Mouse (Mus musculus) MEL (cell line): ENCODE data around the gene Nat14. TPM values are rescaled to one million over a fixed set of nuclear protein-coding genes. Genes with fewer than 3 reads are reported as not detected.

Experiments used
- DNase-seq: peaks from one replicate; pipeline ENCODE4 v3.0.0; 2011; ENCODE audit warnings: low read depth, low spot score
- H3K27ac ChIP-seq: 2 replicates; pipeline ENCODE4 v1.5.1; 2012; ENCODE audit warnings: low read depth, mild to moderate bottlenecking, control low read depth, low read length, moderate library complexity; ENCODE audit not compliant: control insufficient read depth
- H3K27me3 ChIP-seq, 2 experiments: fragments of 150-350 bp in 1 of 2; sonication (generic) in 1 of 2; 2 replicates each; pipeline ENCODE4 v1.6.1; 2012; ENCODE audit warnings: low read length in 2 of 2, mild to moderate bottlenecking in 2 of 2, improper control_type of control experiment in 1 of 2, moderate library complexity in 1 of 2; ENCODE audit not compliant: insufficient read depth in 2 of 2, control insufficient read depth in 1 of 2
- H3K36me3 ChIP-seq, 2 experiments: 2 replicates each; pipeline ENCODE4 v1.6.1; 2012 to 2014; ENCODE audit warnings: low read length in 2 of 2, improper control_type of control experiment in 1 of 2, inconsistent platforms in 1 of 2, mild to moderate bottlenecking in 1 of 2; ENCODE audit not compliant: insufficient read depth in 2 of 2, control insufficient read depth in 1 of 2
- H3K4me1 ChIP-seq, 2 experiments: fragments of 150-350 bp in 1 of 2; sonication (generic) in 1 of 2; 2 replicates each; pipeline ENCODE4 v1.6.1; 2012; ENCODE audit warnings: low read length in 2 of 2, improper control_type of control experiment in 1 of 2, mild to moderate bottlenecking in 1 of 2; ENCODE audit not compliant: insufficient read depth in 2 of 2, control insufficient read depth in 1 of 2
- H3K4me3 ChIP-seq, 2 experiments: fragments of 150-350 bp in 1 of 2; sonication (generic) in 1 of 2; 2 replicates each; pipeline ENCODE4 v1.5.1; 2012; ENCODE audit warnings: low read depth in 2 of 2, low read length in 2 of 2, mild to moderate bottlenecking in 2 of 2, moderate library complexity in 2 of 2, control low read depth in 1 of 2, improper control_type of control experiment in 1 of 2; ENCODE audit not compliant: control insufficient read depth in 1 of 2, insufficient read depth in 1 of 2
- H3K79me2 ChIP-seq: 2 replicates; pipeline ENCODE4 v1.6.1; 2012; ENCODE audit warnings: mild to moderate bottlenecking, low read length, moderate library complexity; ENCODE audit not compliant: control insufficient read depth, poor library complexity, insufficient read depth
- H3K9ac ChIP-seq: 2 replicates; pipeline ENCODE4 v1.6.1; 2012; ENCODE audit warnings: low read depth, mild to moderate bottlenecking, control low read depth, low read length, moderate library complexity; ENCODE audit not compliant: control insufficient read depth, poor library complexity, severe bottlenecking
- H3K9me3 ChIP-seq: fragments of 150-350 bp; sonication (generic); replicated peaks from 2 replicates; pipeline ENCODE4 v1.6.1; 2012; ENCODE audit warnings: mild to moderate bottlenecking, low read length, improper control_type of control experiment, moderate library complexity; ENCODE audit not compliant: insufficient read depth
- CHD2 ChIP-seq: IDR thresholded peaks from 2 replicates; pipeline ENCODE4 v1.6.1; 2011; ENCODE audit warnings: low read length, improper control_type of control experiment
- CTCF ChIP-seq, 3 experiments: IDR thresholded peaks in 2 of 3; conservative IDR thresholded peaks in 1 of 3; 2 replicates each; pipeline ENCODE4 v1.5.1; 2011 to 2012; ENCODE audit warnings: low read length in 3 of 3, low read depth in 2 of 3, mild to moderate bottlenecking in 2 of 3, improper control_type of control experiment in 1 of 3, inconsistent platforms in 1 of 3, mixed read lengths in 1 of 3, moderate library complexity in 1 of 3; ENCODE audit not compliant: control insufficient read depth in 1 of 3, insufficient read depth in 1 of 3, poor library complexity in 1 of 3, severe bottlenecking in 1 of 3
- EP300 ChIP-seq, 2 experiments: IDR thresholded peaks; 2 replicates each; pipeline ENCODE4 v1.6.1; 2011; ENCODE audit warnings: improper control_type of control experiment in 2 of 2, low read length in 2 of 2, low read depth in 1 of 2, mild to moderate bottlenecking in 1 of 2
- ETS1 ChIP-seq: IDR thresholded peaks from 2 replicates; pipeline ENCODE4 v1.6.1; 2012; ENCODE audit warnings: low read depth, mild to moderate bottlenecking, inconsistent platforms, low read length, improper control_type of control experiment, moderate library complexity
- GABPA ChIP-seq: IDR thresholded peaks from 2 replicates; pipeline ENCODE4 v1.6.1; 2012; ENCODE audit warnings: low read depth, mild to moderate bottlenecking, inconsistent platforms, low read length, improper control_type of control experiment, moderate library complexity
- HCFC1 ChIP-seq: IDR thresholded peaks from 2 replicates; pipeline ENCODE4 v1.6.1; 2012; ENCODE audit warnings: low read depth, mild to moderate bottlenecking, inconsistent platforms, low read length, improper control_type of control experiment, moderate library complexity
- MAFK ChIP-seq: IDR thresholded peaks from 2 replicates; pipeline ENCODE4 v1.6.1; 2011; ENCODE audit warnings: low read depth, mild to moderate bottlenecking, low read length, improper control_type of control experiment, borderline replicate concordance
- MAX ChIP-seq: IDR thresholded peaks from 2 replicates; pipeline ENCODE4 v1.6.1; 2011; ENCODE audit warnings: low read length, improper control_type of control experiment
- MAZ ChIP-seq: IDR thresholded peaks from 2 replicates; pipeline ENCODE4 v1.6.1; 2012; ENCODE audit warnings: low read depth, mild to moderate bottlenecking, inconsistent platforms, low read length, improper control_type of control experiment
- MXI1 ChIP-seq: IDR thresholded peaks from 2 replicates; pipeline ENCODE4 v1.6.1; 2011; ENCODE audit warnings: mild to moderate bottlenecking, low read depth, low read length, improper control_type of control experiment
- NELFE ChIP-seq: IDR thresholded peaks from 2 replicates; pipeline ENCODE4 v1.6.1; 2011; ENCODE audit warnings: low read depth, low read length, improper control_type of control experiment
- POLR2AphosphoS5 ChIP-seq: IDR thresholded peaks from 2 replicates; pipeline ENCODE4 v1.6.1; 2012; ENCODE audit warnings: low read depth, borderline replicate concordance, mild to moderate bottlenecking, inconsistent platforms, low read length, moderate library complexity, mixed read lengths
- TBP ChIP-seq: IDR thresholded peaks from 2 replicates; pipeline ENCODE4 v1.8.0; 2011; ENCODE audit warnings: low read depth, low read length, improper control_type of control experiment
- TCF12 ChIP-seq: IDR thresholded peaks from 2 replicates; pipeline ENCODE4 v1.6.1; 2014; ENCODE audit warnings: low read depth, mild to moderate bottlenecking, inconsistent platforms, low read length, improper control_type of control experiment, moderate library complexity
- USF1 ChIP-seq: IDR thresholded peaks from 2 replicates; pipeline ENCODE4 v1.6.1; 2014; ENCODE audit warnings: low read depth, mild to moderate bottlenecking, inconsistent platforms, low read length, improper control_type of control experiment, moderate library complexity
- polyA plus RNA-seq, 2 experiments: library from polyadenylated mRNA; stranded (reverse) in 1 of 2; unstranded in 1 of 2; fragments of >175 nt in 1 of 2; fragments of >200 nt in 1 of 2; gene quantifications; 2 replicates each; pipeline versions ENCODE4 v1.2.1 to v1.2.4; 2012; ENCODE audit warnings: low replicate concordance in 2 of 2, low read depth in 1 of 2; ENCODE audit not compliant: insufficient read length in 2 of 2, insufficient read depth in 1 of 2, missing spikeins in 1 of 2
- total RNA-seq: library from RNA; depleted of rRNA; stranded (reverse); fragments of 300-350 nt; gene quantifications from 2 replicates; pipeline ENCODE4 v1.2.3, GENCODE M21; 2012

Gene Nat14
- total and polyA plus RNA-seq, 3 experiments: 0.81 to 1.9 TPM; not detected in 1

- H3K4me3 ChIP-seq: no peak overlapping the region
- no peaks in the 10 kb centered on the region for H3K9me3 ChIP-seq
- H3K27me3 ChIP-seq: no peaks in the 10 kb centered on the region
- DNase-seq: no peak
- TF ChIP-seq ETS1 (no peak), EP300 (IDR thresholded peaks at IDR 0.05; ENCODE audit: low read depth in 1 of 2, low read length in 2 of 2) (no peak), CHD2 (no peak)
- TF ChIP-seq, all 39 proteins: peak for 0
- Histone ChIP-seq H3K4me1 (no peaks in the 10 kb centered on the region), H3K79me2 (no peaks in the 10 kb centered on the region), H3K9ac (no peak overlapping the region), H3K36me3 (no peaks in the 10 kb centered on the region), H3K27ac (no peak overlapping the region)
Observed at GRCm38 (mm10) chr7:4963527-4963926, 41.7 kb downstream of the Nat14 start.

GRCm38 (mm10) chr7:4964272-4964671 is 42.4 kb downstream of the Nat14 start, which contains the start of gene Sbk2:
Sbk2 (minus strand) TSS chr7:4964406.
- no peak within 1 kb of the TSS for H3K9ac ChIP-seq
- H3K27me3 ChIP-seq: no peaks in the 10 kb centered on the region
- TF ChIP-seq HCFC1: no peak
- 0 out of 6 replicates have a peak, but pooled peaks of 1 of the 3 experiments have one; percentile 1 for TF ChIP-seq CTCF (IDR thresholded peaks at IDR 0.05 in 2 of 3, conservative IDR thresholded peaks at IDR 0.05 in 1 of 3; ENCODE audit: control insufficient read depth in 1 of 3, insufficient read depth in 1 of 3, low read depth in 2 of 3, low read length in 3 of 3, poor library complexity in 1 of 3, severe bottlenecking in 1 of 3)
- TF ChIP-seq, all 39 proteins: peak for 1
- Histone ChIP-seq H3K9me3 (no peaks in the 10 kb centered on the region), H3K27ac (no peak within 1 kb of the TSS), H3K79me2 (no peaks in the 10 kb centered on the region), H3K4me1 (no peaks in the 10 kb centered on the region), H3K36me3 (no peaks in the 10 kb centered on the region), H3K4me3 (no peak within 1 kb of the TSS)
- no peak for DNase-seq

- Histone ChIP-seq H3K9ac (no peak overlapping the region), H3K27ac (no peak overlapping the region)
- TF ChIP-seq TCF12 (no peak), MXI1 (no peak), MAFK (no peak), CTCF (IDR thresholded peaks at IDR 0.05 in 2 of 3, conservative IDR thresholded peaks at IDR 0.05 in 1 of 3; ENCODE audit: control insufficient read depth in 1 of 3, insufficient read depth in 1 of 3, low read depth in 2 of 3, low read length in 3 of 3, poor library complexity in 1 of 3, severe bottlenecking in 1 of 3) (no peak), MAX (no peak), MAZ (no peak), TBP (no peak), POLR2AphosphoS5 (no peak), NELFE (no peak), GABPA (no peak), USF1 (no peak)
- TF ChIP-seq, all 39 proteins: peak for 0
- H3K36me3 ChIP-seq: no peaks in the 10 kb centered on the region
- no peaks in the 10 kb centered on the region for H3K4me1 ChIP-seq
- H3K9me3 ChIP-seq: no peaks in the 10 kb centered on the region
- H3K4me3 ChIP-seq: no peak overlapping the region
- H3K27me3 ChIP-seq: no peaks in the 10 kb centered on the region
- H3K79me2 ChIP-seq: no peaks in the 10 kb centered on the region
- no peak for DNase-seq
Observed at GRCm38 (mm10) chr7:4964988-4965387, 43.2 kb downstream of the Nat14 start.
